Mouse (Mus musculus): ENCODE measurements around the gene Heyl.

- TF ChIP-seq CTCF (conservative IDR thresholded peaks at IDR 0.05; ENCODE audit: insufficient read depth, insufficient read length, low read depth, low read length), result no peak
- TF ChIP-seq POLR2A (IDR thresholded peaks at IDR 0.05; ENCODE audit: low read depth, low read length), result no peak
Measured at GRCm38 (mm10) chr4:123284731-123285624, 51.6 kb downstream of the Heyl start.
